Mouse (Mus musculus) left cerebral cortex, adult 18-20 months (tissue): Measurements from ENCODE around the gene Olfr1039. TPM values are rescaled to one million over a fixed set of nuclear protein-coding genes. Genes with fewer than 3 reads are reported as not detected.
"Not testable (repeated sequence)": the region's sequence is repeated elsewhere in the genome, so short reads cannot be mapped to it uniquely, and the experiment has no call there.

Experiments
- DNase-seq, 2 experiments: peaks; one replicate each; pipeline ENCODE4 v3.0.0; 2021 to 2022; ENCODE audit warnings: low spot score in 2 of 2, mixed read lengths in 1 of 2
- long read RNA-seq, 2 experiments: library from polyadenylated mRNA; stranded (forward); transcript quantifications; one replicate each; pipeline ENCODE4 v2.0.0; 2021
- total RNA-seq, 2 experiments: library from RNA; stranded (reverse); gene quantifications; 2 replicates each; pipeline ENCODE4 v1.2.3; 2021

Olfr1039 gene
- total RNA-seq = not detected
- long read RNA-seq, experiment 1 = 0 reads
- long read RNA-seq, experiment 2 = 0 reads

DNA sequence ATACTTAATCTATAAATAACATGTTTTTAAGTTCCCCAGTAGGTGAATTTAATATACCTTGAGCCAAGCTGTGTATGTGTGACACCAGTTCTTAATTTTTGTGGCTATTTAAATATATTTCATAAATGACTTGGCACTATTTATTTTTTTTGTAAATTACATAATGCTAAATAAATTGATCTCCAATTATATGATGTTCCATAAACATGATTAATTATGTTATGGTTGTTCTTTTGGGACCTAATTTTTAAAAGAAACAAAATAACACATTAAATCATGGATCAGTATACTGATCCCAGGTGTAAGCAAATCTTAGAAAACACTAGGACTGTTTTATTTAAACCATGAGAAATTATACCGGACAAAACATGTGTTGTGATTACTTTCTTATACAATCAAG is at the start of gene Olfr1039:
Olfr1039 (minus strand) TSS at position 101 of the 400 bp plus-strand sequence.
- no peak for DNase-seq

DNA sequence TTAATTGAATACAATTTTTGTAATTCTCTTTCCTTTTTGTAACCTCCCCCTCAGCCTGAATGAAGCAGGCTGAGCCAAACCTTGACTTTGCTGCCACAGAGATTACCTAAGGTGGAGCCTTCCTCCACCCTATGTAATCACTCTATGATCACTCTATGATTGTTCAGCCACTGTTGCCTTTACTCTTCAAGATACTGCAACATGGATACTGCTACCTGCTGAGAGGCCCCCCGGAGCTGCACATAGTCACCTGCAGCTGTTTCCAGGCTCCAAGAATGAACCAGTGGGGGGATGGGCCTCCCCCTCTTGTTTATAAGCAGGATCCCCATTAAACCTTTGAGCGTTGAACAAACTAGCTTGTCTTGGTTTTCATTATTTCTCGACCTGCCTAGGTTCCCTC is 44.2 kb upstream of the Olfr1039 start:
- no peak for DNase-seq

DNA sequence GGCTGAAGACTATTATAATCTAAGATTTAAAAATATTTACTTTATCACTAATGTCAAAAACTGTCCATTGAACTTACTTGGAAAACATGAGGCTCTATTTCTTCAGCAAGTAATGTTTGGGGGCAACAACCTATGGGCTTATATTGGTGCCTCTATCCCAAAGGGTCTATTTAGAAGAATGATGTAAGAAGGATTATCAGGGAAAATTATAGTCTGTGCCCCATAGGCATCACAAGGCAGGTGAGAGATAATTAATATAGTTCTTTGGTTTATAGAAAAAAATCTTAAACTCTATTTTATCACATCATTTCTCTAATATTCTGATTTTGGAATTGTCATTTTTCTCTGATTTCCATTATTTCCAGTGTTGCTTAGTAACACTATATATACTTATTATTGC is 42.0 kb upstream of the Olfr1039 start, which contains the start of gene Olfr1044:
Olfr1044 (minus strand) TSS at position 101 of the 400 bp plus-strand sequence.
- no peak for DNase-seq

DNA sequence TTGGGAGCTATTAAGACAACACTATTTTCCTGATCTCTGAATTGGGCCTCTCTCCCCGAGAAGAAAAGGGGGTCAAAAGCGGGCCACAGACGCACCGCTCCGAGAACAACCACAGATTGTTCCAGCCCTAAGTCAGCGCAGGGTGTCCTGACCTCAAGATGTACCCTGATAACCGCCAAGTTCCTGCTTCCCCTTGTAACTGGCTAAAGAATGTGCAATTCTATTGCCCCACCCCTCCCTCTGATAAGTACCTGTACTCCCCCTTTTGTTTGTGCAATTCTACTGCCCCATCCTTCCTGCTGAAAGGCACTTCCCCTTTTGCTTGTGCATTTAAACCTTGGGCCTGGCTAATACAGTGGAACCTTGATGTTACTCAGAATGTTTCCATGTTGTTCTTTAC is 39.7 kb upstream of the Olfr1039 start:
- not testable (repeated sequence) for DNase-seq

DNA sequence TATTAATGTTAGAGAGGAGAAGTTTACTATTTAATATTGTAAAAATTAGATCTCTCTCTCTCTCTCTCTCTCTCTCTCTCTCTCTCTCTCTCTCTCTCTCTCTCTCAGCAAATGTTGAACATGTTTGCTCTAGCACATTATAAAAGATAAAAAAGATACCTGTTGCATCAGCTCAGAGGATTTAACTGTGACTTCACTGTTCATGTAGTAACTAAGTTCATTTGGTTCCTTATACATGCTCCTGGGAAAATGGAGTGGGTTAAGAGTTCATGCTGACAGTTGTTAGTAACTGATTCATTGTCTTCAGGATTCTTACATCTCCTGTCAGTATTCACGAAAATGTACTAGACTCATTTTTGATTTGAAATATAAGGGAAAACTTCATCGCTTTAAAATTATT is 31.7 kb upstream of the Olfr1039 start, which contains the start of gene Olfr1043:
Olfr1043 (minus strand) TSS at position 101 of the 400 bp plus-strand sequence.
- no peak for DNase-seq

DNA sequence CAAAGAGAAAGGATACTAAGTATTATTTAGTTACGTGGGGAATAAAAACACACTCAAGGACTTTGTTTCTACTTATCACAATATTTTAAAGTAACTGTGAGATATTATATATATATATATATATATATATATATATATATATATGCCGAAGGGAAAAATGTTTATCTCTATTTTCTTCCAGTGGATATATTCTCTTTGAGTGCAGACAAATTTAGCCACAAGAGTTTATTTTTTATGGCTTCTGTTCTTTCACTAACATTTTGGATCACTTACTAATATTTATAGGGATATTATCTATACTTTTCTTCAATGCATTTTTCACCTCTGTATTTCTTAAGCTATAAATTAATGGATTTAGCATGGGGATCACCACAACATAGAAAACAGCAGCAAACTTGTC is 26.0 kb upstream of the Olfr1039 start, which contains the start of gene Olfr1042:
Olfr1042 (minus strand) TSS at position 101 of the 400 bp plus-strand sequence.
- DNase-seq = no peak

DNA sequence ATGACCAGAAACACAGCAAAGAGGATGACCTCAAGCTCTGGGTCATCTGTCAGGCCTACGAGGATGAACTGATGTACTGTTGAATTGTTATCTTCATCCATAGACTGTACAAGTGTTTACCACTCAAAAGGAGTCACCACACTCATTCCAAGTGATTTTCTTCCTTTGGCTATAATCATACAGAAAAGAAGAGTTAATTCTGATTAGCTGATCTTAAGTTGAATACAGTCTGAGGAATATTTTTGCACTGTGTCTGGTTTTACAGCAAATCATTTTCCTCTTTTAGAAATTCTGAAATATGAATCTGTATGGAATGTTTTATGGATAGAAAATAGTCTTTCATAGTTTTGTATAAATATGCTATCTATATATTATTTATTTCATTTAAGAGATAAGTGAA is 10.9 kb upstream of the Olfr1039 start, which contains the start of gene Olfr1040:
Olfr1040 (minus strand) TSS at position 101 of the 400 bp plus-strand sequence.
- DNase-seq = no peak

DNA sequence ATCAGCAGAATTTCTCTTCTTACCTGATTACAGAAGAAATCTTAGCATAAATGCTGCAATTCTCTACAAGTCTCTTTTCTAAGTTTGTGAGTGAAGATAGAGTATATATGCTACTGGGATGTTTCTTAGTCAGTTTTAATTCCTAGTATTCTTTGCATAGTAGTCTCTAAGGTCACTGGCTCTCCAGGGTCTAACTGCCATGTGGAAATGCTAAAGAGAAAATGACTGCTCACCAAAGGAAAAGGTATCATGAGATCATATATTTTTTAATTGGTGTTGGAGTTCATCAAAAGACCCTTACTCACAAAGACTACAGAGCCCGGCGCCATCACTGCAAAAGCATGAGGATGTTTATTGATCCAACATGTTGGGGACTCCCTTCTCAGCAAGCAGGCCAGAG is 48.4 kb downstream of the Olfr1039 start, which contains the start of gene Olfr1037:
Olfr1037 (minus strand) TSS at position 101 of the 400 bp plus-strand sequence.
- DNase-seq = no peak

DNA sequence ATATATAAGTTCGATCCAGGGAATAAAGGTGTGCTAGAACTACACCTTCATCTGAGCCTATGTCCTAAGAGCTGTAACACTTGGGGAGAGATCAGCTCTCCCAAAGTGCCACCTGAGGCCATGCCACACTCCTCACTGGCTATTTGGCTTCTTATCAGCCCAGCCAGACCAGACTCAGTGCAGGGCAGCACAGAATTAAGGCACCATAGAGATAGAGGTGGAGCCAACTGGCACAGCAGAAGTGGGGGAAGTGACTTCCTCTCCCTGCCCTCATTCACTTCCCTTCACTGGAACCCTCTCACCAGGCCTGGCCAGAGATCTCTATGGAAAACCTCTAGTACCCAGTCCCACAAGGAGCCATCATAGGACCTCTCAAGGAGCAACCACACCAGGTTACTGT is 55.2 kb downstream of the Olfr1039 start:
- DNase-seq = not testable (repeated sequence)

Other genes with a start within 250 kb of the Olfr1039 start
- gene Olfr1024, start 230.9 kb downstream of the Olfr1039 start, total RNA-seq = not detected
- not detected for gene Olfr1025-ps1, start 220.7 kb downstream of the Olfr1039 start, total RNA-seq
- not detected for gene Olfr1026, start 214.4 kb downstream of the Olfr1039 start, total RNA-seq
- gene Olfr1028, start 185.5 kb downstream of the Olfr1039 start, total RNA-seq = not detected
- not detected for gene Olfr1029, start 162.0 kb downstream of the Olfr1039 start, total RNA-seq
- not detected for gene Olfr1030, start 156.7 kb downstream of the Olfr1039 start, total RNA-seq
- gene Olfr1031, start 145.6 kb downstream of the Olfr1039 start, total RNA-seq = not detected
- not detected for gene Olfr1032, start 130.4 kb downstream of the Olfr1039 start, total RNA-seq
- gene Olfr1033, start 115.3 kb downstream of the Olfr1039 start, total RNA-seq = not detected
- not detected for gene Olfr1034, start 90.1 kb downstream of the Olfr1039 start, total RNA-seq
- gene Olfr1036, start 61.9 kb downstream of the Olfr1039 start, total RNA-seq = not detected
- gene Olfr1037, start 48.5 kb downstream of the Olfr1039 start, total RNA-seq = not detected
- gene Olfr1040, start 10.8 kb upstream of the Olfr1039 start, total RNA-seq = not detected
- not detected for gene Olfr1042, start 25.9 kb upstream of the Olfr1039 start, total RNA-seq
- not detected for gene Olfr1043, start 31.6 kb upstream of the Olfr1039 start, total RNA-seq
- not detected for gene Olfr1044, start 41.9 kb upstream of the Olfr1039 start, total RNA-seq
- gene Olfr52, start 49.8 kb upstream of the Olfr1039 start, total RNA-seq = not detected
- not detected for gene Olfr1045, start 67.1 kb upstream of the Olfr1039 start, total RNA-seq
- gene Olfr1046, start 83.4 kb upstream of the Olfr1039 start, total RNA-seq = not detected
- gene Olfr1047, start 95.5 kb upstream of the Olfr1039 start, total RNA-seq = not detected
- gene Olfr1048, start 104.4 kb upstream of the Olfr1039 start, total RNA-seq = not detected
- gene Olfr1049, start 122.4 kb upstream of the Olfr1039 start, total RNA-seq = not detected
- gene Olfr1051, start 143.2 kb upstream of the Olfr1039 start, total RNA-seq = not detected
- gene Olfr1052, start 156.5 kb upstream of the Olfr1039 start, total RNA-seq = not detected
- gene Olfr1053, start 179.4 kb upstream of the Olfr1039 start, total RNA-seq = not detected
- not detected for gene Olfr1054, start 199.5 kb upstream of the Olfr1039 start, total RNA-seq
- gene Olfr1055, start 214.4 kb upstream of the Olfr1039 start, total RNA-seq = not detected
- gene Olfr1056, start 226.5 kb upstream of the Olfr1039 start, total RNA-seq = not detected
- not detected for gene Olfr1057, start 242.5 kb upstream of the Olfr1039 start, total RNA-seq